Mouse (Mus musculus) liver, embryonic 12.5 days (tissue): ENCODE measurements at regions not wholly inside any gene's neighbourhood (a gene's known extent, or its start where the extent isn't known, plus 50 kb on each side); places are given as distances from the start of the nearest gene placed in this dataset.
"Not testable (repeated sequence)": the region's sequence is repeated elsewhere in the genome, so short reads cannot be mapped to it uniquely, and the experiment has no call there.

Experiments used
- ATAC-seq: fragments of 200-750 bp; cut with Nextera tagmentation; 2 replicates; pipeline ENCODE4 v1.8.0; 2017; ENCODE audit warnings: moderate number of reproducible peaks, mild to moderate bottlenecking, moderate library complexity
- H3K27ac ChIP-seq: fragments of 300-500 bp; sonication (generic); 2 replicates; pipeline ENCODE4 v1.5.1; 2016; ENCODE audit warnings: mild to moderate bottlenecking
- H3K27me3 ChIP-seq: fragments of 300-500 bp; sonication (generic); replicated peaks from 2 replicates; pipeline ENCODE4 v1.6.1; 2016; ENCODE audit warnings: mild to moderate bottlenecking, moderate library complexity
- H3K36me3 ChIP-seq: fragments of 300-500 bp; sonication (generic); 2 replicates; pipeline ENCODE4 v1.6.1; 2016; ENCODE audit warnings: mild to moderate bottlenecking, moderate library complexity
- H3K4me1 ChIP-seq: fragments of 300-500 bp; sonication (generic); 2 replicates; pipeline ENCODE4 v1.6.1; 2016
- H3K4me2 ChIP-seq: fragments of 300-500 bp; sonication (generic); 2 replicates; pipeline ENCODE4 v1.6.1; 2016; ENCODE audit warnings: mild to moderate bottlenecking, moderate library complexity
- H3K4me3 ChIP-seq: fragments of 300-500 bp; sonication (generic); 2 replicates; pipeline ENCODE4 v1.5.1; 2016; ENCODE audit warnings: mild to moderate bottlenecking, moderate library complexity
- H3K9ac ChIP-seq: fragments of 300-500 bp; sonication (generic); 2 replicates; pipeline ENCODE4 v1.6.1; 2016; ENCODE audit warnings: mild to moderate bottlenecking, moderate library complexity
- H3K9me3 ChIP-seq: fragments of 300-500 bp; sonication (generic); replicated peaks from 2 replicates; pipeline ENCODE4 v1.6.1; 2016; ENCODE audit warnings: mild to moderate bottlenecking, moderate library complexity
- WGBS: fragments of 180-500 bp; shearing (Covaris S2); methylation state at CpG from one replicate; pipeline ENCODE4 v1.1.7; 2016; ENCODE audit not compliant: insufficient replicate concordance; 5-methylcytosine and 5-hydroxymethylcytosine counted together

DNA sequence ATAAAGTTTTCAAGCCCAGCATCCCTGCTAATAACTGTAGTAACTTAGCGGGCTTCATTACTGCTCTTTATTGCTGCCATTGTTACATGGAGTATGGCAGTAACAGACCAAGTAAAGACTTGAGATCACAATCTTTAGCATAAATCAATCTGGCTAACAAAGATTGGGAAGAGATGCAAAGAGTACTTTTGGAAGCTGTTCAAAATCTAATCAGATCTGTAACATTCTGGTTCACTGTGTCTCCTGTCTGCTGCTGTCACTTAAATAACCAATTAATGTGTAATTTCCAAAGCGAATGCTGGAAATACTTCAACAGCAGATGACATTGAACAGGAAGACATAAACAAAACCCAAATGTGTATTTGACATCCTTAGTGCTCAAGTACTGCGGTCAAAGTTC lies 1467.7 kb downstream of the Zfp704 start:
- Histone ChIP-seq H3K36me3 (no peaks in the 10 kb centered on the region), H3K4me2 (no peak overlapping the region), H3K4me1 (no peaks in the 10 kb centered on the region), H3K9ac (no peak overlapping the region), H3K27me3 (no peaks in the 10 kb centered on the region), H3K27ac (no peak overlapping the region), H3K4me3 (no peak overlapping the region), H3K9me3 (0 out of 2 replicates have a peak, but pooled peaks cover 2% of the 10 kb centered on the region)
- WGBS: 66% methylated on average over 3 of the region's 3 CpGs
- ATAC-seq: no peak

DNA sequence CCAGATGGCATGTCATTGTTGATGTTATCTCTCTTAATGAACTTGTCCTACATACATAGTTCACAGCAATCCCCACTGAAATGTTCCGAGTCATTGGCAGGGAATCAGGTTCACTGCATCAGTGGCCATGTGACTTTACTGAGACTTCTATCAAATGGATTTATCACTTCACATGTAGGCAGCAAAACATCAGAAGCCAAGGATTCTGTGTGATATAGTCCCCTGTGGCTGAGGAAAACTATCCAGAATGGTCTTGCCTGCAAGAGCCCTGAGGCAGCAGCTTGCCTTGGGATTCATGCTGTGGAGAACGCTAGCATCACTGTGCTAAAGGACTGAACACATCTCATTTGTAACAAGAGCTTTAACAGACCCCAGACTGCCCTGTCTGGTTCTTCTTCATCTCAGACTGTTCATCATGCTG lies 1468.2 kb downstream of the Zfp704 start:
- H3K9me3 ChIP-seq: no peaks in the 10 kb centered on the region
- WGBS: 59% methylated on average over 2 of the region's 2 CpGs
- H3K4me3 ChIP-seq: no peak overlapping the region
- H3K36me3 ChIP-seq: no peaks in the 10 kb centered on the region
- no peak overlapping the region for H3K9ac ChIP-seq
- ATAC-seq: no peak
- no peak overlapping the region for H3K27ac ChIP-seq
- H3K4me1 ChIP-seq: no peaks in the 10 kb centered on the region
- H3K27me3 ChIP-seq: no peaks in the 10 kb centered on the region
- H3K4me2 ChIP-seq: no peak overlapping the region

DNA sequence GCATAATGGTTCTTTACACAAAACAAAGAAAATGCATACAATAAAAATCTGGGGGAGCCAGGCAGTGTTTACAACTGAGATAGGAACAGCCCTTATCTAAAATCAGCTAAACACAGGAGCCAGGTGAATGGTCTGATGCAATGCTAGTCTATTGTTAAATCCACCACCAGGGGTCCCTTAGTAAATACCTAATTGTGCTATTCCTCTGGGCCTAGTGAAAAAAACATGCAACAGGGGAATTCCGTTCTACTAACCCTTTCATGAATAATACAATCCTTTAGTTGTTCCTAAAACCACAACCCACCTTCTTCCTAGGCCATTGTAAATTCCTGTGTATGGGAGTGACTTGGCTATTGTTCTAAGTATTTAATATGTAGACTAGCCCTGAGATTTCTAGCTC lies 1486.2 kb downstream of the Zfp704 start:
- H3K9ac ChIP-seq, H3K27me3 ChIP-seq, H3K4me2 ChIP-seq, H3K4me3 ChIP-seq, ATAC-seq, H3K9me3 ChIP-seq, H3K27ac ChIP-seq, H3K36me3 ChIP-seq, H3K4me1 ChIP-seq: not testable (repeated sequence)
- WGBS: 41% methylated on average over 1 of the region's 1 CpGs

DNA sequence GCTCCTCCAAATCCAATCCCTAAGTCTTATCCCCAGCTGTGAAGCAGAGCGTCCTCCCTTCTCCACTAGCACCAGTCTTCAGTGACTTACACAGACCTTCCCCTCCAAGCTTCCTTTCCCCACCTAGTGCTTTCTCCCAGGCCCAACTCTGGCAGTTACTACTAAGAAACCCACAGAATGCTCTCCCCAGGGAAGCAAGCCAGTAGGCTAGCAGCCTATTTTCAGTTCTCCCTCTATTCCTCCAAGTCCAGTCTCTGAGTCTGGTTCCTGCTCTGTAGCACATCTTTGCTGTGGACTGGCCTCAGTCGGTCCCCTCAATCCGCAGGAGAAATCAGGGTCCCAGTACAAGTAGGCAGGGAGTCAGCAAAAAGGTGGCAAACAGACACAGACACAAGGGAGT lies 1486.7 kb downstream of the Zfp704 start:
- Histone ChIP-seq H3K27me3 (no peaks in the 10 kb centered on the region), H3K9me3 (no peaks in the 10 kb centered on the region), H3K4me3 (no peak overlapping the region), H3K4me1 (no peaks in the 10 kb centered on the region), H3K36me3 (no peaks in the 10 kb centered on the region), H3K9ac (no peak overlapping the region), H3K4me2 (no peak overlapping the region), H3K27ac (no peak overlapping the region)
- no peak for ATAC-seq
- WGBS: 53% methylated on average over 3 of the region's 3 CpGs

DNA sequence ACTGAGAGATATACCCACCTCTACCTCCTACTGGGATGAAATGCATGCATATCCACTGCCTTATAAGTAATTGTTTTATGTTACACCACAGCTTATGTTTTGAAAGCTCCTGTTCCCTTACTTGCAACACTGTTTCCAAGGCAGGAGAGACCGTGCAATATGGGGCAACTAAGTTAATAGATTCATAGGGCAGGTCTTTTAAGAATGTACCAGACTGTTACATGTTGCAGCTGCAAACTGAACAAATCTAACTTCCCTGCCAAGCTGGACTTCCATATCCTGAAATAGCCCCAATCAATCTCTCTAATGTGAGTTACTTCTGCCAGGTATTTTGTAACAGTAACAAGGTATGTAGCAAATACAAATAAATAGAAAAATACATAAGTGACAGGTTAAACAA lies 1478.0 kb upstream of the 1700008P02Rik start:
- Histone ChIP-seq H3K36me3 (no peaks in the 10 kb centered on the region), H3K27ac (no peak overlapping the region), H3K9ac (no peak overlapping the region), H3K4me1 (no peaks in the 10 kb centered on the region), H3K4me3 (no peak overlapping the region), H3K27me3 (no peaks in the 10 kb centered on the region), H3K9me3 (no peaks in the 10 kb centered on the region), H3K4me2 (no peak overlapping the region)
- ATAC-seq: no peak
- WGBS: 50% methylated on average over 1 of the region's 1 CpGs

DNA sequence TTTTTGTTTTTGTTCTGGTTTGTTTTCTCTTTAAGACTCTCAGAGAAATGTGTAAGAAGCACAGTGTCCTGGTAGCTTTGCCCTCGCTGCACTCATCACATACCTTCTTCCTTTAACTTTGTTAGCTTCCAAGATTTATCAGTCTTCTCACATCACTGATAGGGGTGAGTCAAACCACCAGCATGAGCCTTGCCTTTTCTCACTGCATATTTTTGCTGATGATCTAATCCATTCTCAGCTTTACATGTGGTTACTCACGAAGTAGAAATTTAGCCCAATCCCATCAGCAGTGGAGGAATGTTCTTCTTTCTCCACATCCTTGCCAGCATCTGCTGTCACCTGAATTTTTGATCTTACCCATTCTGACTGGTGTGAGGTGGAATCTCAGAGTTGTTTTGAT lies 1464.5 kb upstream of the 1700008P02Rik start:
- Histone ChIP-seq H3K4me3 (no peak overlapping the region), H3K36me3 (no peaks in the 10 kb centered on the region), H3K27me3 (no peaks in the 10 kb centered on the region), H3K4me1 (no peaks in the 10 kb centered on the region), H3K27ac (no peak overlapping the region), H3K9me3 (no peaks in the 10 kb centered on the region), H3K9ac (no peak overlapping the region), H3K4me2 (no peak overlapping the region)
- WGBS: 31% methylated on average over 2 of the region's 2 CpGs
- ATAC-seq: no peak

DNA sequence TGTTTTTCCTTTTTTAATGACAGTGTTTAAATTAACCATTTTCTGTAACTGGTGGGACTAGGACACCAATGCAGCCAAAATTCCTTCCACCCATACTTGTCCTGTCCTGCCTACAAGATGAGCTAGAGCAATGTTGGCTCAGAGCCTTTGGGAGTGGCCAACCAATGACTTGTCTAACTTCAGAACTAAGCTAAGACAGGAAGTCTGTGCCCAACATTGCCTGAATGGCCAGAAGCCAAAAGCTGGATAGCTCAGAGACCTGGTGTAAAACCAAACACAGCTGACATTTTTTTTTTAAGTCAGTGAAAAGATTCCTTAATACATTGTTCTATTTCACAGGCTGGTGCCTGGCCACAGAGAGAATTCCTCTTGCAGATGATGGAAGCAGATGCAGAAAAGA lies 1433.5 kb upstream of the 1700008P02Rik start:
- H3K4me1 ChIP-seq: no peaks in the 10 kb centered on the region
- H3K36me3 ChIP-seq: no peaks in the 10 kb centered on the region
- no peak overlapping the region for H3K27ac ChIP-seq
- no peak overlapping the region for H3K4me3 ChIP-seq
- H3K9ac ChIP-seq: no peak overlapping the region
- no peaks in the 10 kb centered on the region for H3K9me3 ChIP-seq
- no peaks in the 10 kb centered on the region for H3K27me3 ChIP-seq
- no peak for ATAC-seq
- H3K4me2 ChIP-seq: no peak overlapping the region

DNA sequence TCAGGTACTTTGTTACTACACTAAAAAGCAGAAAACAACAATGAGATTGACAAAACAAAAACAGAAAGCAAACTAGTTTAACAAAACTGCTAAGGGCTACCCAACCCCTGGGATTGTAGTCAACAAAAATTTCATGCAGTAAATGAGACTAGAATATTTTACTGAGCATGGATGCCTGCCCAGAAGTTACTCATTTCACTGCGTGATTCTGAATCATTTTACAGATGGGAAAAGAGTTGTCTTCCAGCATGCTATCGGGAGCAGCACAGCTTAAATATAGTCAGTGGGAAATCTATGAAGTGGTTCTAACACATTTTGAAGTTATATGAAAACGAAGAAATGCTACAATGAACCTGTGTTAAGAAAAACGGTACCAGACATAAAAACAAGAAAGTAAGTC lies 1430.9 kb upstream of the 1700008P02Rik start:
- Histone ChIP-seq H3K36me3 (no peaks in the 10 kb centered on the region), H3K27me3 (no peaks in the 10 kb centered on the region), H3K4me1 (no peaks in the 10 kb centered on the region), H3K4me2 (no peak overlapping the region), H3K27ac (no peak overlapping the region), H3K4me3 (no peak overlapping the region), H3K9ac (no peak overlapping the region), H3K9me3 (no peaks in the 10 kb centered on the region)
- 61% methylated on average over 4 of the region's 4 CpGs for WGBS
- no peak for ATAC-seq

DNA sequence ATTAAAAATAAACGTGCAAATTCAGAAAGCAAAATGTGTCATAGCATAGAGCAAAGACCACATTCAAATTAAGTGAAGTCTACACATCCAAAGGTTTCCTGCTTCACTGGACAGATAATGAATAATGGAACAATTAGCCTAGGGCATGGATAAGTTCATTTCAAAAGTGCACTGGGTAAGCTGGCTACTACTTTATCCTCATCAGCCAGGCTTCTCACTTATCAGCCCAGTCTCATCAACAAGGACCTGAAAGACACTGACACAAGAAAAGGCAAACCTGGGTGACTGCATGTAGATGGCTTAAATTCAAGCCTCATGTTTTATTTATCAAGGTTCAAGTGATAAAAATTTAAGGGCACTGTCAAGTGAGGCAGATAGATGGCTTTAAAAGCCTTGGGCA lies 1429.5 kb upstream of the 1700008P02Rik start:
- Histone ChIP-seq H3K4me2 (no peak overlapping the region), H3K36me3 (no peaks in the 10 kb centered on the region), H3K9ac (no peak overlapping the region), H3K4me3 (no peak overlapping the region), H3K4me1 (no peaks in the 10 kb centered on the region), H3K27me3 (no peaks in the 10 kb centered on the region), H3K27ac (no peak overlapping the region), H3K9me3 (no peaks in the 10 kb centered on the region)
- WGBS: 47% methylated on average over 1 of the region's 1 CpGs
- no peak for ATAC-seq

DNA sequence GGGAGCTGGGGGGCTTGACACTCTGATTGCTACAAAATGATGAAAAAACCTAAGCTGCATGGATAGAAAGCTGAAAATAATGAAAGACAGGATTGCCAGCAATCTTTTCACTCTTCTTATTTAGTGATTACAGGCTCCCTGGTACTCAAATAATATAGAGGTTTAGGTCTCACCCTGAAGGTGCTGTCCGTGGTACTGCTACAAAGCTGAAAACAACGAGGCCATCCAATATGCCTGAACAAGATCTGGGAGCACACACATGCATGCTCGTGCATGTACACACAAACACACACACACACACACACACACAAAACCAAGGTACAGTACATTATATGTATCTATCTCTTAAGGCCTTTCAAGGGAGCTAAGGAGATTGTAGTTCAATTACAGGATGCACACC lies 1426.1 kb upstream of the 1700008P02Rik start:
- H3K9ac ChIP-seq: no peak overlapping the region
- H3K4me1 ChIP-seq: no peaks in the 10 kb centered on the region
- WGBS: 44% methylated on average over 3 of the region's 3 CpGs
- H3K4me2 ChIP-seq: no peak overlapping the region
- H3K4me3 ChIP-seq: no peak overlapping the region
- no peaks in the 10 kb centered on the region for H3K36me3 ChIP-seq
- no peaks in the 10 kb centered on the region for H3K9me3 ChIP-seq
- no peaks in the 10 kb centered on the region for H3K27me3 ChIP-seq
- no peak for ATAC-seq
- no peak overlapping the region for H3K27ac ChIP-seq

DNA sequence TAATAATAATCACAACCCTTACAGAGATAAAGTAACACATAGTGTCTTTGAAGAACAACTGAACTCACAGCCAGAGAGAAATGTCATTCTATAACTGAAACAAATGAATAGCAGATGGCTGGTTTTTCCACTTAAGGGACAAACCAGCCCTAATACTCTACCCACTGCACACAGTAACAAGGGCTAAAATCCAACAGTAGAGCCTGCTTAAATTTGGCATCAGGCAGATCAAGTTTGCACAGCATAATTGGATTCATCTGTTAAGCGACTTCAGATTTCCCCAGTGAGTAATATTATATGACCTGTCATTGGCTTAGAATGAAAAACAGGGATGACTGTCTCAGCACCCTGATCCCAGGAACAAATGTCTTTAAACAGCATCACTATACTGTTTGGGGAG lies 1416.5 kb upstream of the 1700008P02Rik start:
- no peak for ATAC-seq
- H3K36me3 ChIP-seq: no peaks in the 10 kb centered on the region
- no peak overlapping the region for H3K9ac ChIP-seq
- 45% methylated on average over 1 of the region's 1 CpGs for WGBS
- no peaks in the 10 kb centered on the region for H3K27me3 ChIP-seq
- no peaks in the 10 kb centered on the region for H3K4me1 ChIP-seq
- H3K4me3 ChIP-seq: no peak overlapping the region
- H3K4me2 ChIP-seq: no peak overlapping the region
- H3K9me3 ChIP-seq: 0 out of 2 replicates have a peak, but pooled peaks cover 6% of the 10 kb centered on the region
- H3K27ac ChIP-seq: no peak overlapping the region

DNA sequence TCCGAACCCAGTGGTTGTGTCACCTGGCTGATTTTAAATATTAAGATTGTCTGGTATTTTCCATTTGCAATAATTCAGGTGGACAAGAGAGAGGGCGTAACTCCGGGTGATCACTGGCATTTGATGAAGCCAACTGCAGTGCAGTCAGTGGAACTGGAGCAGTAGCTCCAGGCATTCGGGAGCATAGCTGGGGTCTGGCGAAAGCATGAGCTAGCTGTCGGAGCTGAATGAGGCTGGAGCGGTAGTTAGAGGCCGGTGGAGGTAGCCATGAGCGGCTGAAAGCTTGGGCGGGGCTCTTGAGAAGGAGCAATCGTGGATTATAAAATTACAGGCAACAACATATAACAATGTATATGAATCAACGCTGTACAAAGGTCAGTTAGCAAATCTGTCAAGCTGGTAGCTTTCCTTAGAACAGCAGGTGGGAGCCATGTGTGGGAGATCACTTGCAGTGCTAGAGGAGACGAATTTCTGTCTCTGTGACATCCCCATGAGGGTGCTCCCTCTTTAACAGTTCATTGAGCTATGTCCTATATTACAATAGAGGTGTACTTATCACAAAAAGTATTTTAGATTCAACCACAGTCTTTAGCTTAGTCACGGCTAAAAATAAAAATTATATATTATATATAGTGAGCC lies 1415.0 kb upstream of the 1700008P02Rik start:
- no peaks in the 10 kb centered on the region for H3K27me3 ChIP-seq
- no peaks in the 10 kb centered on the region for H3K4me1 ChIP-seq
- WGBS: 70% methylated on average over 14 of the region's 14 CpGs
- ATAC-seq: no peak
- no peaks in the 10 kb centered on the region for H3K36me3 ChIP-seq
- no peak overlapping the region for H3K27ac ChIP-seq
- no peak overlapping the region for H3K4me3 ChIP-seq
- H3K9me3 ChIP-seq: 0 out of 2 replicates have a peak, but pooled peaks cover 6% of the 10 kb centered on the region
- H3K4me2 ChIP-seq: no peak overlapping the region
- no peak overlapping the region for H3K9ac ChIP-seq

DNA sequence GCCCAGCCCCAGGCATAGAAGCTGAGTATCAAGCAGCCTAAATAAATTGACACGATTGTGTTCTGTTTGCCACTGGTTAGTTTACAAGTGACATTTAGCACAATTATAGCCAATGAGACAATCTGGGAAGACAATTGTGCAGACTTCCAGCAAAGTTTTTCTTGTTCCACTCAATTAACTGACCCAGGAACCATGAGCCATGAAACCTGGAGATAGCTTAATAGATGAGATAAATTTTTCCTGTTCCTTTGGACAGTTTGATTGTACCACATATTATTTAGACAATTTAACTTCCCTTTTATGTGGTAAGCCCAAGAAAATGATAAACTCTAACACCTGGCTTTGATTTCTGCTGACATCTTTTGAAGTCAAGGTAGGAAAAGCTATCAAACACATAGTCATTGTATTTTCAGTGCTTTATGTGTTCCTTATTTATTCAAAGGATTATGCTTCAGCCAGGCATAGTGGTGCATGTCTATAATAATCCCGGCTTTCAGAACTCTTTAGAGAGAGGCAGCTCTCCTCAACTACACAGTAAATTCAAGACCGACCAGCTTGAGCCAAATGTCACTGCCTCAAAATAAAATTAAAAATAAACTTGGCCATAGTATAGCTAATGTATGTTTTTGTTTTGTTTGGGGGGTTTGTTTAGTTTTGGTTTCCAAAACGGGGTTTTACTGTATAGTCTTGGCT lies 1406.2 kb upstream of the 1700008P02Rik start:
- Histone ChIP-seq H3K36me3 (no peaks in the 10 kb centered on the region), H3K27ac (no peak overlapping the region), H3K9me3 (no peaks in the 10 kb centered on the region), H3K4me2 (no peak overlapping the region), H3K4me3 (no peak overlapping the region), H3K9ac (no peak overlapping the region), H3K4me1 (no peaks in the 10 kb centered on the region), H3K27me3 (no peaks in the 10 kb centered on the region)
- WGBS: 52% methylated on average over 4 of the region's 4 CpGs
- no peak for ATAC-seq
